Mouse (Mus musculus): ENCODE measurements around the gene Gm21319.
"Not testable (repeated sequence)": the region's sequence is repeated elsewhere in the genome, so short reads cannot be mapped to it uniquely, and the experiment has no call there.

The Gm21319 gene

DNA sequence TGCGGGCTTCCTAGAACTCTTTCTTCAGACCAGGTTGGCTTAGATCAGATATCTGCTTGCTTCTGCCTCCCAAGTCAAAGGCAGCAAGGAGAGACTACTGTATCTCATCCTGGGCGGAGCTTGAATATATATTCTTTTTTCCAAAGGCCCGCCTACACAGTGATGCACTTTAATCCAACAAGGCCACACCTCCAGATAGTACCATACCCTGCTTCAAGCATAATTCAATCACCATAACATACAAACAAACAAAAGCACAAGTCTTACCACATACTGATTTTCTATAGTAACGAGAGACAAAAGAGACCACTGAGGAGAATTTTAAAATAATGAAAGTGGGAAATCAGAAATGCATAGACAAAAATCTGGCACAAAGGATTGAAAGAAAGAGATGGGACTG lies at the start of gene Gm21319:
Gene Gm21319, minus strand, starts transcription at position 101 of the 400 bp plus-strand sequence.
- not testable (repeated sequence) for TF ChIP-seq GATA4 (IDR thresholded peaks at IDR 0.05; ENCODE audit: insufficient replicate concordance, low read length)

DNA sequence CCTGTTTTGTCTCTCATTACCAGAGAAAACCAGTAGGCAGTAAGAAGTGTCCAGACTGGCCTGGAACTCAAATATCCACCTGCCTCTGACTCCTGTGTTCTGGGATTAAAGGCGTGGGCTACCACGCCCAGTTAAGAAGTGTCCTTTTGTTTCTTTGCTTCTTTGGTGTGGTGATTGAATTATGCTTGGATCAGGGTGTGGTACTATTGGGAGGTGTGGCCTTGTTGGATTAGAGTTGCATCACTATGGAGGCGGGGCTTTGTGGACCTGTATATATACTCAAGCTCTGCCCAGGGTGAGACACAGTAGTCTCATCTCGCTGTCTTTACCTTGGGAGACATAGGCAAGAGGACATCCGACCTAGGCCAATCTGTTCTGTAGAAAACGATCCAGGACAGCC lies 40.7 kb upstream of the Gm21319 start, which contains the start of gene BB287469:
Gene BB287469, plus strand, starts transcription at position 301 of the 400 bp plus-strand sequence.
- TF ChIP-seq GATA4 (IDR thresholded peaks at IDR 0.05; ENCODE audit: insufficient replicate concordance, low read length) = not testable (repeated sequence)

DNA sequence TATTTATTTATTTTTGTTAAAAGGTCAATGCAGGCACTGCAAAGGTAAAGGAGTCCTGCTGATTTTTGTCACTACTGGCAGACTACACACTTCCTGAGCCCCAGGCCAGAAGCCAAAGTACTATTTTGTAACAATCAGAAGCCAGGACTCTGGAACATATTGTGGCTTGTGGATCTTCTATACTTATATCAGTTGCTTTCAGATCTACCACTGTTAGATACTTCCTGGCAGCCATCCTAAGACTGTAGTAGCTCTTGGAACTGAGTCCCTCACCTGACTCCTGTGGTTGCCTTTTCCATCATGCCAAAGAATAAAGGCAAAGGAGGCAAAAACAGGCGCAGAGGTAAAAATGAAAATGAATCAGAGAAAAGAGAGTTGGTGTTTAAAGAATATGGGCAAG lies 19.7 kb upstream of the Gm21319 start, which contains the start of gene Gm21936:
Gene Gm21936, plus strand, starts transcription at position 301 of the 400 bp plus-strand sequence.
- TF ChIP-seq GATA4 (IDR thresholded peaks at IDR 0.05; ENCODE audit: insufficient replicate concordance, low read length) = not testable (repeated sequence)

Data from liver, adult (tissue).